Mouse (Mus musculus) thymus, adult 2 months (tissue): ENCODE data around the gene Elmo3.

Experiments used
- CTCF ChIP-seq: fragments of 200-500 bp; IDR thresholded peaks from 2 replicates; pipeline ENCODE4 v1.5.1; 2012; ENCODE audit warnings: mild to moderate bottlenecking, control low read depth, low read length, moderate library complexity, borderline replicate concordance; ENCODE audit not compliant: control insufficient read depth, poor library complexity, insufficient read depth; ENCODE audit errors: extremely low read depth
- POLR2A ChIP-seq: fragments of 200-500 bp; IDR thresholded peaks from 2 replicates; pipeline ENCODE4 v1.6.1; 2012; ENCODE audit warnings: mild to moderate bottlenecking, low read length, control low read depth, moderate library complexity; ENCODE audit not compliant: control insufficient read depth, poor library complexity, insufficient read depth; ENCODE audit errors: extremely low read depth

DNA sequence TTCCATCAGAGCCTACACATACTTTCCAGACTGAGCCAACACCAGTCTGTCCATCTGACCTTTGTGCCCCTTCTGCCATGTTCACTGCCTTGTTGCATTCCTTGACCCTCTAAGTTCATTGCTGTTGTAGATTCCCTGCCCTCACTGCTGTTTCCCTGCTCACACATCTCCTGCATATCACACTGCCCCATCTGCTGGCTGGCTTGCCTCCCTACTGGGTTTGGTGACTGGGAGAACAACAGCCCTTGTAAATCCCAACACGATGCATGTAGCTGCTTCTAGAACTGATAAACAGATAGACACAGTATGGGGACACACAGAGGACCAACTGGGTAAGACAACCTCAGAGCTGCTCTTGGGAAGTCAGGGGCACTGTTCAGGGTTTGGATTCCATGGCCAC is 6.3 kb downstream of the Elmo3 start:
- no peak for TF ChIP-seq POLR2A
- no peak for TF ChIP-seq CTCF
